Mouse (Mus musculus) cerebellum, adult (tissue): ENCODE measurements around the gene 1810065E05Rik.

Experiments
- ATAC-seq: cut with Nextera tagmentation; 2 replicates; pipeline ENCODE4 v1.9.2; 2017; ENCODE audit warnings: mild to moderate bottlenecking, moderate library complexity, mixed read lengths; ENCODE audit not compliant: insufficient number of reproducible peaks, low FRiP score, low TSS enrichment

The 1810065E05Rik gene

GRCm38 (mm10) chr11:58420815-58421214 is at the start of gene 1810065E05Rik:
Gene 1810065E05Rik (plus strand): TSS chr11:58421111.
- no peak for ATAC-seq

GRCm38 (mm10) chr11:58377273-58377672 is 43.6 kb upstream of the 1810065E05Rik start:
- no peak for ATAC-seq

DNA sequence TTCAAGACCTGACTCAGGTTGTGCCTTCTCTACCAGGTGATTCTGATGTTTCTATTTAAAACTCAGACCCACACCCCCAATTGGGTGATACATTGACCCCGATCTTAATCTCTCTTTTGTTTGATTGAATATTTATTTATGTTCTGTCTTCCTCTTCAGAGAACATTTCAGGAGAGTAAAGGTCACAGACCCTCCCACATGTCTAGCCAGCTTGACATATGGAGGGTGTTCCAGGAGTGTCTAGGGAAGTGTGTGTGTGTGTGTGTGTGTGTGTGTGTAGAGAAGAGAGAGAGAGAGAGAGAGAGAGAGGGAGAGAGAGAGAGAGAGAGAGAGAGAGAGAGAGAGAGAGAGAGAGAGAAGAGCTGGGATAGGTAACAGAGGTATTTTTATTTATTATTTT is 43.2 kb upstream of the 1810065E05Rik start:
- no peak for ATAC-seq

DNA sequence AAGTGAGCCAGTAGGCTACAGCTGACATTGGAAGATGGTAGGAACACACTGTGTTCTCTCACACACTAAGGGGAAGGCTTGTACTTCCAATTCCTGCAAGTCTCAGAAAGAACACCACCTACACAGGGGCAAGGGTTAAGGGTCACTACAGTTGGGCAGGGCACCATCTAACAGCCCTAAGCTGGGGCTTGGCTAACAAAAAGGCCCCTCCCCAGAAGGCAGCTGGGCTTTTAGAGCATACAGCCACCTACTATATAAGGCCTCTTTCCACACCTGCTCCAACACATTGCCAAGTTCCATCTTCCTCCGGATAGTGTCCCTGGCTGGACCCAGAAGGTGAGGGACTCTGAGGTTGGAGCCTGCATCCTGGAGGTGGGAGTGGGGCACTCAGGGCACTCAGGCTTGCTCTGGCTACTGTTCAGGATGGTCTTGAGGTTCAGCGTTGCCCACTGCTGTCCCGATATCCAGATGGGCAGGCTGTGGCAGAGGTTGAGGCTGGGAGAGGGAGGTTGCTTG is 42.1 kb upstream of the 1810065E05Rik start, which contains the start of gene Lypd8:
TSS of gene Lypd8 (plus strand) at position 281 of the 516 bp plus-strand sequence.
- no peak for ATAC-seq

DNA sequence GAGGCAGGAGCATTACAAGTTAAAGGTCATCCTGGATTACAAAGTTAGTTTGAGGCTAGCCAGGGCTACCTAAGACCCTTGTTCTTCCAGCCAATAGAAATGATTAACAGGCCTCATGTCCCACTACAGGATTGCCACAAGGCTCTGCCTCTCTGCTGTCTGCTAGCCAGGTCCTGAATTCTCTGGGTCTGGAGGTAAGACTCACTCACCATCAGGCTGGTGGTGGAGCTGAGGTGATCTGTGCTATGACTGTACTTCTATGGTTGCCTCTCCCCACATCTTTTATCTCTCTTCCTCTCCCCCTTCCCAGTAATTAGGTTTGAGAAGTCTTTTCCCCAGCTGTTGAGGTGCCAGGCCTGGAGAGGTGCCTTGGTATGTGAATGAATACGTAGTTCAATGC is 41.4 kb upstream of the 1810065E05Rik start:
- ATAC-seq, result no peak

- no peak for ATAC-seq
These were observed 38.4 kb upstream of the 1810065E05Rik start for GRCm38 (mm10) chr11:58382471-58382870.

DNA sequence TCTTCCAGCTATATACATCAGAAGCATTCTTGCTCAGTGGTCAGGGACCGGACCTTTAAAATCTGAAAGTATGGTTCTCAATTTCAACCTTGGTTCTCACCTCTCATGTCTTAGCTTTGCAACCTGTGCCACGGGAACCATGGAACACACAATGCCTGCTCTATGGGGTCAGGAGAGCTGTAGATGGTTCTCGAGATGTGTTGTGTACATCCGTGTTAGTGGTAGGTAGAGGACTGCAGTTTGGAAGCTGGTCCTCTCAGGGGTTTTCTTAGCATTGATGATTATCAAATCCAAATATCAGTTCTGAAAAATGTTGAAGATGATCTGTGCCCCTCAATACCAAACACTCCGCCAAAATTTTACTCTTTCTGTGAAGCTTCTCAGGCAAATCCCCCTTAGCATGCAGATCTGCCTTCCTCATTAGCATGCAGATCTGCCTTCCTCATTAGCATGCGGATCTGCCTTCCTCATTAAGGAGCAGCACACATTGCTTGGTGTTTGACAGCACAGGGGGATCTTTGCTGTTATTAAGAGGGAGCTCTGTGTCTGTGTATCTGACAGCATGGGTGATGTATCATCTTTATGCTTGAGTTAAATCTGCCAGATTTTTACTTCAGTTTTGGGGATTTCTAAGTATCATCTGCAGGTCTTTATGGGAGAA is 20.8 kb upstream of the 1810065E05Rik start:
- ATAC-seq, result no peak

- ATAC-seq, result no peak
These were observed 20.3 kb upstream of the 1810065E05Rik start for GRCm38 (mm10) chr11:58400655-58401054.

- ATAC-seq, result no peak
These were observed 12.8 kb upstream of the 1810065E05Rik start for GRCm38 (mm10) chr11:58408066-58408465.

DNA sequence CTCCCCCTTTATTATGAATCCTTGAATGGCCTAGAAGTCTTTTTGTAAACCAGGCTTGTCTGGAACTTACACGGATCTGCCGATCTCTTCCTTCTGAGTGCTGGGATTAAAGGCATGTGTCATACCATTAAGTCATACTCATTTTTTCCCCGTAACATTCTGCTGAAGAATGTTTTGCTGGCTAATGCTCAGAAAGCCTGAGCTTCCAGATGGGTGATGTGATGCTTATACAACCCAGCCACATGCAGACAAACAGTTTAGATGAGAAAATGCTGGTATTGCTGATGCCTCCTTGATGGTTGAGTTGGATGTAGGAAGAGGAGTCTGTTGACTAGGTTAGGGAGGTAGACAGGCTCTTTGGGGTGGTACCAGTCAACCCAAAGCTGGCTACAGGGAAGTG is 2.6 kb upstream of the 1810065E05Rik start:
- no peak for ATAC-seq

DNA sequence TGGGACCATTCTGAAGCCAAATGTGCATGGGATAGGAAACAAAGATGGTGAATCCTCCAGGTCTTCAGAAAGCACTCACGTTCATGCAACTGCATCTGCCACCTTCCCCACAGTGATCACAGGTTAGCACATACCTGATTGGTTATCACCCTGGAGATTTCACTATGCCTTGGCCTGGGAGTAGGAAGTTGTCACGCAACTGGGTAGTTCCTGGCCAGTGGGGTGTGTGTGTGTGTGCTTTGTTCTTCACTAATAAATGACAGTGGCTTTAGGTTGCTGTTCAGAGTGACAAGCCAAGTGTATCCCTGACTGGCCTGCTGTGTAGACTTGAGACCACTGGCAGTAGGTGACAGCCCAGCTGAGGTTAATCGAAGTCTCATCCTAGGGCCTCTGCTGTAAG is 11.3 kb downstream of the 1810065E05Rik start, which contains the start of gene Gm12253:
TSS of gene Gm12253 (plus strand) at position 301 of the 400 bp plus-strand sequence.
- ATAC-seq, result no peak

- no peak for ATAC-seq
These were observed 17.0 kb downstream of the 1810065E05Rik start for GRCm38 (mm10) chr11:58437866-58438265.

DNA sequence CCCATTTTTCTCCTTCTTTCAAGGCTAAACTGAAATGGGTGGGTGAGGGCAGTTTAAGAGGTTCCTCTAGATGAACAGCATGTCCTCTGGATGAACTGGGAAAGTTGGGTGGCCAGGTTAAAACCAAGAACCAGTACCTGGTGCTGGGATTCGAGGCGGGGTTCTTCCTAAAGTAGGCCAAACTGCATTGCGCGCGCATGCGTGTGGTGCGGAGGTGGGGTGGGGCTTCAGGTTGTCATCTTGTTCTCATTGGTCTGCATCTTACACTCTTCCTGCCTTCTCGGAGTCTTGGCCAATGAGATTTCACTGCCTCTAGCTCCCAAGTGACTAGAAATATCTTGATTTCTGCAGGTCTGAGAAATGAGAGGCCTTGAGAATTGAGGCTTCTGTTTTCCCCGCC is 31.8 kb downstream of the 1810065E05Rik start, which contains the start of gene Lypd9:
TSS of gene Lypd9 (minus strand) at position 165 of the 400 bp plus-strand sequence.
- no peak for ATAC-seq

GRCm38 (mm10) chr11:58453592-58453991 is 32.7 kb downstream of the 1810065E05Rik start:
- ATAC-seq, result no peak

DNA sequence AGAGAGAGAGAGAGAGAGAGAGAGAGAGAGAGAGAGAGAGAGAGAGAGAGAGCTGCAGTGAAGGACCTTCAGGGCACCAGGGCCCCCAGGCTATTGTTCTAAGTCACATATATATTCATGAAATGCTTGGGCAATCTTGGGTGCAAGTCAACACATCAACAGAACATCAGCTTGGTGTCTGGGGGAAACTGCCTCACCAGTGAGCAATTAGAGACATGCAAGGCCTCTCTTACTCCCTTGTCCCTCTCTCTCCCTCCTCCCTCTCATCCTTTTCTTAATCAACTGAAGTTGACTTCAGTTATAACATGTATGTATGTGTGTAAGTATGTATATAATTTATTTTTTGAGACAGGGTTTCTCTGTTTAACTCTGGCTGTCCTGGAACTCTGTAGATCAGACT is 41.3 kb downstream of the 1810065E05Rik start, which contains the start of gene Olfr30:
TSS of gene Olfr30 (minus strand) at position 101 of the 400 bp plus-strand sequence.
- ATAC-seq, result no peak
